Mouse (Mus musculus): ENCODE data around the gene Gpr61.

- TF ChIP-seq CTCF (IDR thresholded peaks at IDR 0.05; ENCODE audit: insufficient read depth, low read length) (no peak), POLR2A (IDR thresholded peaks at IDR 0.05; ENCODE audit: borderline replicate concordance, extremely low read depth, low read depth, low read length) (no peak)
Observed at GRCm38 (mm10) chr3:108124131-108124530, 30.6 kb downstream of the Gpr61 start.

All from lung, adult 2 months (tissue).